Mouse (Mus musculus): Measurements from ENCODE around the gene Clec1a. TPM values are rescaled to one million over a fixed set of nuclear protein-coding genes. Genes with fewer than 3 reads are reported as not detected.

The Clec1a gene
- polyA plus RNA-seq, 1 experiment from 2014 or later, result 6.2 TPM

GRCm38 (mm10) chr6:129393732-129394131 lies 58.1 kb downstream of the Clec1a start:
- no peak overlapping the region for H3K9ac ChIP-seq (ENCODE audit: low read depth, low read length)
- no peaks in the 10 kb centered on the region for H3K4me1 ChIP-seq (ENCODE audit: control insufficient read depth, insufficient read depth, low read length)
- H3K27ac ChIP-seq (ENCODE audit: low read depth, low read length), result no peak overlapping the region
- no peaks in the 10 kb centered on the region for H3K9me3 ChIP-seq (ENCODE audit: control insufficient read depth, low read length)
- H3K27me3 ChIP-seq (ENCODE audit: control insufficient read depth, insufficient read depth, low read length), result no peaks in the 10 kb centered on the region
- peak; percentile 68; the same call in 1 of the 2 replicates for ATAC-seq (ENCODE audit: low FRiP score, low TSS enrichment)
- H3K4me3 ChIP-seq (ENCODE audit: low read length), result no peak overlapping the region
- no peak overlapping the region for H3K4me2 ChIP-seq (replicated peaks; ENCODE audit: low read depth, low read length)
- H3K36me3 ChIP-seq (ENCODE audit: control insufficient read depth, insufficient read depth, low read length), result no peaks in the 10 kb centered on the region
- WGBS, result 71% methylated on average over 6 of the region's 6 CpGs

GRCm38 (mm10) chr6:129393087-129393720 lies 58.6 kb downstream of the Clec1a start:
- H3K9me3 ChIP-seq (ENCODE audit: control insufficient read depth, low read length), result no peaks in the 10 kb centered on the region
- H3K36me3 ChIP-seq (ENCODE audit: control insufficient read depth, insufficient read depth, low read length), result no peaks in the 10 kb centered on the region
- ATAC-seq (ENCODE audit: low FRiP score, low TSS enrichment), result no peak
- H3K27me3 ChIP-seq (ENCODE audit: control insufficient read depth, insufficient read depth, low read length), result no peaks in the 10 kb centered on the region
- H3K27ac ChIP-seq (ENCODE audit: low read depth, low read length), result no peak overlapping the region
- no peak overlapping the region for H3K4me2 ChIP-seq (replicated peaks; ENCODE audit: low read depth, low read length)
- H3K9ac ChIP-seq (ENCODE audit: low read depth, low read length), result no peak overlapping the region
- no peak overlapping the region for H3K4me3 ChIP-seq (ENCODE audit: low read length)
- no peaks in the 10 kb centered on the region for H3K4me1 ChIP-seq (ENCODE audit: control insufficient read depth, insufficient read depth, low read length)
- 11% methylated on average over 2 of the region's 2 CpGs for WGBS

GRCm38 (mm10) chr6:129385774-129386173 lies 66.0 kb downstream of the Clec1a start, which contains the start of gene Clec12b:
Gene Clec12b, minus strand, starts transcription at chr6:129385874.
- H3K27ac ChIP-seq (ENCODE audit: low read depth, low read length), result no peak within 1 kb of the TSS
- no peaks in the 10 kb centered on the region for H3K27me3 ChIP-seq (ENCODE audit: control insufficient read depth, insufficient read depth, low read length)
- H3K4me2 ChIP-seq (replicated peaks; ENCODE audit: low read depth, low read length), result no peak within 1 kb of the TSS
- no peaks in the 10 kb centered on the region for H3K36me3 ChIP-seq (ENCODE audit: control insufficient read depth, insufficient read depth, low read length)
- no peak within 1 kb of the TSS for H3K9ac ChIP-seq (ENCODE audit: low read depth, low read length)
- WGBS, result 84% methylated on average over 2 of the region's 2 CpGs
- H3K9me3 ChIP-seq (ENCODE audit: control insufficient read depth, low read length), result no peaks in the 10 kb centered on the region
- H3K4me3 ChIP-seq (ENCODE audit: low read length), result no peak within 1 kb of the TSS
- H3K4me1 ChIP-seq (ENCODE audit: control insufficient read depth, insufficient read depth, low read length), result no peaks in the 10 kb centered on the region
- no peak for ATAC-seq (ENCODE audit: low FRiP score, low TSS enrichment)

- Histone ChIP-seq H3K27ac (ENCODE audit: low read depth, low read length) (no peak overlapping the region), H3K9me3 (ENCODE audit: control insufficient read depth, low read length) (no peaks in the 10 kb centered on the region), H3K9ac (ENCODE audit: low read depth, low read length) (no peak overlapping the region), H3K36me3 (ENCODE audit: control insufficient read depth, insufficient read depth, low read length) (no peaks in the 10 kb centered on the region), H3K4me1 (ENCODE audit: control insufficient read depth, insufficient read depth, low read length) (no peaks in the 10 kb centered on the region), H3K4me3 (ENCODE audit: low read length) (no peak overlapping the region), H3K27me3 (ENCODE audit: control insufficient read depth, insufficient read depth, low read length) (no peaks in the 10 kb centered on the region), H3K4me2 (replicated peaks; ENCODE audit: low read depth, low read length) (no peak overlapping the region)
- ATAC-seq (ENCODE audit: low FRiP score, low TSS enrichment), result no peak
- WGBS, result 80% methylated on average over 4 of the region's 4 CpGs
These were observed 66.8 kb downstream of the Clec1a start for GRCm38 (mm10) chr6:129385000-129385399.

GRCm38 (mm10) chr6:129383466-129383865 lies 68.3 kb downstream of the Clec1a start:
- no peaks in the 10 kb centered on the region for H3K4me1 ChIP-seq (ENCODE audit: control insufficient read depth, insufficient read depth, low read length)
- no peaks in the 10 kb centered on the region for H3K36me3 ChIP-seq (ENCODE audit: control insufficient read depth, insufficient read depth, low read length)
- WGBS, result 79% methylated on average over 3 of the region's 3 CpGs
- ATAC-seq (ENCODE audit: low FRiP score, low TSS enrichment), result no peak
- no peak overlapping the region for H3K9ac ChIP-seq (ENCODE audit: low read depth, low read length)
- H3K27ac ChIP-seq (ENCODE audit: low read depth, low read length), result no peak overlapping the region
- no peak overlapping the region for H3K4me3 ChIP-seq (ENCODE audit: low read length)
- H3K27me3 ChIP-seq (ENCODE audit: control insufficient read depth, insufficient read depth, low read length), result no peaks in the 10 kb centered on the region
- H3K4me2 ChIP-seq (replicated peaks; ENCODE audit: low read depth, low read length), result no peak overlapping the region
- H3K9me3 ChIP-seq (ENCODE audit: control insufficient read depth, low read length), result no peaks in the 10 kb centered on the region

GRCm38 (mm10) chr6:129381736-129382135 lies 70.1 kb downstream of the Clec1a start:
- 35% methylated on average over 1 of the region's 1 CpGs for WGBS
- H3K9ac ChIP-seq (ENCODE audit: low read depth, low read length), result no peak overlapping the region

GRCm38 (mm10) chr6:129380454-129380853 lies 71.3 kb downstream of the Clec1a start:
- Histone ChIP-seq H3K9ac (ENCODE audit: low read depth, low read length) (no peak overlapping the region), H3K27ac (ENCODE audit: low read depth, low read length) (no peak overlapping the region), H3K4me2 (replicated peaks; ENCODE audit: low read depth, low read length) (no peak overlapping the region), H3K36me3 (ENCODE audit: control insufficient read depth, insufficient read depth, low read length) (no peaks in the 10 kb centered on the region), H3K4me3 (ENCODE audit: low read length) (no peak overlapping the region), H3K4me1 (ENCODE audit: control insufficient read depth, insufficient read depth, low read length) (no peaks in the 10 kb centered on the region), H3K27me3 (ENCODE audit: control insufficient read depth, insufficient read depth, low read length) (no peaks in the 10 kb centered on the region), H3K9me3 (ENCODE audit: control insufficient read depth, low read length) (no peaks in the 10 kb centered on the region)
- ATAC-seq (ENCODE audit: low FRiP score, low TSS enrichment), result no peak
- 76% methylated on average over 4 of the region's 4 CpGs for WGBS

More at GRCm38 (mm10) chr6:129381736-129382135, 70.1 kb downstream of the Clec1a start:
- H3K4me1 ChIP-seq (ENCODE audit: control insufficient read depth, insufficient read depth, low read length), result no peaks in the 10 kb centered on the region
- no peaks in the 10 kb centered on the region for H3K9me3 ChIP-seq (ENCODE audit: control insufficient read depth, low read length)
- no peak overlapping the region for H3K27ac ChIP-seq (ENCODE audit: low read depth, low read length)
- no peak for ATAC-seq (ENCODE audit: low FRiP score, low TSS enrichment)
- H3K36me3 ChIP-seq (ENCODE audit: control insufficient read depth, insufficient read depth, low read length), result no peaks in the 10 kb centered on the region
- no peak overlapping the region for H3K4me3 ChIP-seq (ENCODE audit: low read length)
- H3K4me2 ChIP-seq (replicated peaks; ENCODE audit: low read depth, low read length), result no peak overlapping the region
- no peaks in the 10 kb centered on the region for H3K27me3 ChIP-seq (ENCODE audit: control insufficient read depth, insufficient read depth, low read length)

- Histone ChIP-seq H3K4me2 (replicated peaks; ENCODE audit: low read depth, low read length) (no peak overlapping the region), H3K27ac (ENCODE audit: low read depth, low read length) (no peak overlapping the region), H3K27me3 (ENCODE audit: control insufficient read depth, insufficient read depth, low read length) (no peaks in the 10 kb centered on the region), H3K4me1 (ENCODE audit: control insufficient read depth, insufficient read depth, low read length) (no peaks in the 10 kb centered on the region), H3K36me3 (ENCODE audit: control insufficient read depth, insufficient read depth, low read length) (no peaks in the 10 kb centered on the region), H3K9me3 (ENCODE audit: control insufficient read depth, low read length) (no peaks in the 10 kb centered on the region), H3K4me3 (ENCODE audit: low read length) (no peak overlapping the region), H3K9ac (ENCODE audit: low read depth, low read length) (no peak overlapping the region)
- ATAC-seq (ENCODE audit: low FRiP score, low TSS enrichment), result no peak
- 78% methylated on average over 2 of the region's 2 CpGs for WGBS
These were observed 76.8 kb downstream of the Clec1a start for GRCm38 (mm10) chr6:129374937-129375471.

Measured in kidney, embryonic 14.5 days (tissue).